Mouse (Mus musculus): ENCODE measurements around the gene Lad1. TPM values are rescaled to one million over a fixed set of nuclear protein-coding genes. Genes with fewer than 3 reads are reported as not detected.
A peak's percentile ranks its signal among the peaks of the same experiment; 100 is the strongest.

The Lad1 gene
- total and polyA plus RNA-seq, 2 experiments from 2014 or later = 0.40 to 0.81 TPM

DNA sequence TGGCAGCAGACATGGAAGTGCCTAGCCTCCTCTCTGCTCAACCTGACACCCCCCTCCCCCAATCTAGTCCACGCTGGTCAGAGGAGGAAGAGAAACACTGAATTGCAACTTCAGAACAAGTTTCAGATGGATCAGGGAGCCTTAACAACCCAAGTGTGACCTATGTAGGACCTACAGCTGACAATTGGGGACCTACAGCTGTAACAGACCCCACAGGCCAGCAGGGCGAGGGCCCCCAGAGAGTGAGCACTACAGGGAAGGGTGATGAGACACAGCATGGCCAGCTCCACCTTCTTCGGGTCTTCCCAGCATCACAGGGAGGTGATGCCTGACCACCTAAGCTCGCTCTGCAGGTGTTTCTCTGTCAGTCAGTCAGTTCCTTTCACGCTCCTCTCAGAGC, 42.7 kb downstream of the Lad1 start:
- H3K4me3 ChIP-seq (ENCODE audit: low read depth, low read length) = no peak overlapping the region
- no peaks in the 10 kb centered on the region for H3K9me3 ChIP-seq (ENCODE audit: low read length)
- no peaks in the 10 kb centered on the region for H3K36me3 ChIP-seq (ENCODE audit: insufficient read depth)
- TF ChIP-seq CTCF (IDR thresholded peaks at IDR 0.05; ENCODE audit: low read depth) = no peak
- 89% methylated on average over 5 of the region's 5 CpGs for WGBS
- H3K9ac ChIP-seq = no peak overlapping the region
- H3K4me2 ChIP-seq (ENCODE audit: low read depth) = no peak overlapping the region
- ATAC-seq (no peak), DNase-seq (no peak)
- no peak overlapping the region for H3K27ac ChIP-seq (ENCODE audit: low read depth, low read length)
- H3K27me3 ChIP-seq (ENCODE audit: insufficient read depth, low read length) = no peaks in the 10 kb centered on the region
- H3K4me1 ChIP-seq (ENCODE audit: insufficient read depth) = no peaks in the 10 kb centered on the region

DNA sequence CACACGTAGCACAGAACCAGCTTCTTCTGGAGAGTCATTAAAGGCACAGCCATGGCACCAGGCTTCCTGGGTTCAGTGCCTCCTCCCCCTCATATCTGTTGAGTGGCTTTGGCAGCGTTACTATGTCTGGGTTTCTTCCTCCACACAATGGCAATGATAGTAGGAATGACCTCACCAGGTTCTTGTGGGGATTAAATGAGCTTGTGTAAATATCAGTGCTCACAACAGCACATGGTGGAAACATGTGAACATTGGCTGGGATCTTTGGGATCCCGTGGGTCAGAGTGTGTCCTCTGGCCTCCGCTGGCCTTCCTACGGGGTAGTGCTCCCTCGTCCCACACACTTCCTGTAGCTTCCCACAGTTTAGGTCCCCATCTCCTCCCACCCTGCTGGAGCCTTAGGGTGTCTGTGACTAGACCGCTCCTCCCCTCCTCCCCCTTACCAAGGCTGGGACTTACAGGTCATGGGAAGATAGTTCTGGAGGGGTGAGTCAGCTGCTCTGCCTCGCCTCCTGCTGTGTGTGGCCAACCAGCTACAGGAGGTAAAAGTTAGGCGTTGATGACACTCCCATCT, 43.7 kb downstream of the Lad1 start:
- Histone ChIP-seq H3K4me1 (ENCODE audit: insufficient read depth) (no peaks in the 10 kb centered on the region), H3K27me3 (ENCODE audit: insufficient read depth, low read length) (no peaks in the 10 kb centered on the region), H3K27ac (ENCODE audit: low read depth, low read length) (no peak overlapping the region), H3K36me3 (ENCODE audit: insufficient read depth) (no peaks in the 10 kb centered on the region), H3K9me3 (ENCODE audit: low read length) (no peaks in the 10 kb centered on the region), H3K9ac (no peak overlapping the region), H3K4me2 (ENCODE audit: low read depth) (no peak overlapping the region), H3K4me3 (ENCODE audit: low read depth, low read length) (no peak overlapping the region)
- WGBS = 73% methylated on average over 9 of the region's 9 CpGs
- DNase-seq = no peak
- ATAC-seq = no peak
- TF ChIP-seq CTCF (IDR thresholded peaks at IDR 0.05; ENCODE audit: low read depth) = no peak

DNA sequence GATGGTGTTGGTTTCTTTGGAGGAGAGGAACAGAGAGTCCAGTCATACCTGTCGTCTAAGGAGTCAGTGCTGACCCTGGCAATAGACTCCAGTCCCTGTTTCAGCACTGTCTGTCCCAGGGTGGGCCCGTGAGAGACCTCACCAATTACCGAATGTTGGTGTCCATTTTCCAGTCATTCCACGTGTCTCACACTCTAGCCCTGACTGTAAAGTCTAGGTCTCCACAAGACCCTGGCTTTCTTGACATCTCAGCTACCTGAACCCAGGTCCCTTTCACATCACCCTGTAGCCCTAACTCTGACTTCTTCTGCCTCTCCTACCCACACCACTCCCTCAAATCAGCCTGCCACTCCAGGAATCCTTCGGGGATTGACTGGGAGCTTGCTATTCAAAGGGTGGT, 44.2 kb downstream of the Lad1 start:
- Histone ChIP-seq H3K27me3 (ENCODE audit: insufficient read depth, low read length) (no peaks in the 10 kb centered on the region), H3K27ac (ENCODE audit: low read depth, low read length) (no peak overlapping the region), H3K36me3 (ENCODE audit: insufficient read depth) (no peaks in the 10 kb centered on the region), H3K4me1 (ENCODE audit: insufficient read depth) (no peaks in the 10 kb centered on the region), H3K9me3 (ENCODE audit: low read length) (no peaks in the 10 kb centered on the region), H3K9ac (no peak overlapping the region), H3K4me2 (ENCODE audit: low read depth) (no peak overlapping the region), H3K4me3 (ENCODE audit: low read depth, low read length) (no peak overlapping the region)
- no peak for DNase-seq
- TF ChIP-seq CTCF (IDR thresholded peaks at IDR 0.05; ENCODE audit: low read depth) = no peak
- ATAC-seq = no peak
- WGBS = 81% methylated on average over 5 of the region's 5 CpGs

DNA sequence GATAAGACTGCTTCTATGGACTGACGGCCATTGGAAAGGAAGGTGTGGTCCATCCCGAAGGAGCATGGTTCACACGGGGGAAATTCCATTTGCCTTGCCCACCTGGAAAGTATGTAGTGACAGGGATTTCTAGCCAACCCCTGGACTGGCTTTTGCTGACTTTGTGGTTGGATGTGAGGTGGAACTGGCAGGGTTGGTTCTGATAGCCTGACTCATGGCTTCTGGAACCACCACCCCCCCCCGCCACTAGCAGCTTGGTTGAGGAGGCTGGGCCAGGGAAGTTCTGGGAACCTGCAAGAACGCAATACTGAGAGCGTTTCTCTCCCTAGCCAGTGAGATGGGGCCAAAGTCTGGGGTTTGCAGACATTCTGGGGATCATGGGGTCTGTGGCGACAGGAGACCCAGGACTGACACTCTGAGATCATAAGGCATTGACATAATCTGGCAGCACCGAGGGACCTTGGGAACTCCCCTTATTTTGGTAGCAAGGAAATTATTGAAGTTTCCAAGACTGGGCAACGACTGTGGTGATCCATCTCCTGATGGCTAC, 45.5 kb downstream of the Lad1 start:
- TF ChIP-seq CTCF (IDR thresholded peaks at IDR 0.05; ENCODE audit: low read depth) = no peak
- WGBS = 87% methylated on average over 9 of the region's 9 CpGs
- Histone ChIP-seq H3K9ac (no peak overlapping the region), H3K36me3 (ENCODE audit: insufficient read depth) (no peaks in the 10 kb centered on the region), H3K27me3 (ENCODE audit: insufficient read depth, low read length) (no peaks in the 10 kb centered on the region), H3K9me3 (ENCODE audit: low read length) (no peaks in the 10 kb centered on the region), H3K4me2 (ENCODE audit: low read depth) (no peak overlapping the region), H3K4me3 (ENCODE audit: low read depth, low read length) (no peak overlapping the region), H3K27ac (ENCODE audit: low read depth, low read length) (no peak overlapping the region), H3K4me1 (ENCODE audit: insufficient read depth) (no peaks in the 10 kb centered on the region)
- ATAC-seq (no peak), DNase-seq (no peak)

DNA sequence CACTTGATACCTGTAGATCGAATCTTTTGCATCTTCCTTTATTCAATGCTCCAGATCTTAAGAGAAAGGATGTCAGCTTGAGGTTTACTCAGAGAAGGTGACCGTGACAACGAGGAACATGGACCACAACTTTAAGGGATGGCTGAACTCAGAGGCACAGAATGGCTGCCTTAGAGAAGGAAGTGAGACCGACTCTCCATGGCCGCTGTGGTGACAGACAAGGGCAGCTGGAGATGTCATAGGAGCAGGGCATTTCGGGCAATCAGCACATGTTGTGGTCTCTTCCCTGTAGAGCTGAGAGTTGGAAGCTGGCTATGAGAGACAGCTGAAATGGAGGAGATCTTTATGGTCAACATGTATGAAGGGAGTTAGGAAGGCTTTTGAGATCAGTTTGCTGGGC, 46.4 kb downstream of the Lad1 start:
- Histone ChIP-seq H3K4me3 (ENCODE audit: low read depth, low read length) (no peak overlapping the region), H3K27ac (ENCODE audit: low read depth, low read length) (no peak overlapping the region), H3K4me1 (ENCODE audit: insufficient read depth) (no peaks in the 10 kb centered on the region), H3K36me3 (ENCODE audit: insufficient read depth) (no peaks in the 10 kb centered on the region), H3K9me3 (ENCODE audit: low read length) (no peaks in the 10 kb centered on the region), H3K4me2 (ENCODE audit: low read depth) (no peak overlapping the region), H3K27me3 (ENCODE audit: insufficient read depth, low read length) (no peaks in the 10 kb centered on the region), H3K9ac (no peak overlapping the region)
- TF ChIP-seq CTCF (IDR thresholded peaks at IDR 0.05; ENCODE audit: low read depth) = no peak
- no peak for DNase-seq
- WGBS = 88% methylated on average over 6 of the region's 6 CpGs
- no peak for ATAC-seq

DNA sequence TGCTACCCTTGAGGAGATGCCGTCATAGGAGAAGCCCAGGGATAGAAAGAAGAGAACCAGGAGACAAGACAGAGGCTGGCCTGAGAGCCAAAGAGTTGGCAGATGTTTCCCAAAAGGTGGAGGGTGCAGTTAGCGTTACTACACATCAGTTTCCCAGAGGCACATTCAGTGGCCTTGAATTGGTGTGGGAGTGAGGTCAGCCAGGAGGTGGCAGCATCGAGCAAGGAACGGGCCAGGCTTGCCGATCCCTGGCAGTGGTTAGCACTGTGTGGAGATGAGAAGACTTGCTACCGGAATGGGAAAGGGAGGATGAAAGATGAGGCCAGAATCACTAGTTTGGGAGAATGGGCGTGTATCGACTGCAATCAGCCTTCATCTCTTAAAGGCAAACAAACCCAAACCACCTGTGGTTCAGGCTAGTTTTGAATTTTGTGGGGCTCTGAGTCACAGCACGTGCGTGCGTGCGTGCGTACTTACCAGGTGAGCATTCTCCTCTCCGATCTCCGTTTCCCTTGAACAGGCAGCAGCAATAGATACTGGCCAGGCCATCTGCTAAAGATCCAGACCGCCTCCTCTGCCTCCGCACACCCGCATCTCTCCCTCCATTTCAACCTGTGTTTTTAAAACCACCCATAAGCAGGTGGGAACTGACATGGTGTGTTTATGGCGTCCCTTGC, 47.3 kb downstream of the Lad1 start:
- H3K36me3 ChIP-seq (ENCODE audit: insufficient read depth) = no peaks in the 10 kb centered on the region
- ATAC-seq = peak; percentile 91
- DNase-seq = peak; percentile 86
- H3K27ac ChIP-seq (ENCODE audit: low read depth, low read length) = no peak overlapping the region
- H3K4me2 ChIP-seq (ENCODE audit: low read depth) = no peak overlapping the region
- no peaks in the 10 kb centered on the region for H3K4me1 ChIP-seq (ENCODE audit: insufficient read depth)
- no peak overlapping the region for H3K9ac ChIP-seq
- 51% methylated on average over 19 of the region's 19 CpGs for WGBS
- H3K9me3 ChIP-seq (ENCODE audit: low read length) = no peaks in the 10 kb centered on the region
- TF ChIP-seq CTCF (IDR thresholded peaks at IDR 0.05; ENCODE audit: low read depth) = peak; percentile 96
- H3K27me3 ChIP-seq (ENCODE audit: insufficient read depth, low read length) = no peaks in the 10 kb centered on the region
- H3K4me3 ChIP-seq (ENCODE audit: low read depth, low read length) = no peak overlapping the region

DNA sequence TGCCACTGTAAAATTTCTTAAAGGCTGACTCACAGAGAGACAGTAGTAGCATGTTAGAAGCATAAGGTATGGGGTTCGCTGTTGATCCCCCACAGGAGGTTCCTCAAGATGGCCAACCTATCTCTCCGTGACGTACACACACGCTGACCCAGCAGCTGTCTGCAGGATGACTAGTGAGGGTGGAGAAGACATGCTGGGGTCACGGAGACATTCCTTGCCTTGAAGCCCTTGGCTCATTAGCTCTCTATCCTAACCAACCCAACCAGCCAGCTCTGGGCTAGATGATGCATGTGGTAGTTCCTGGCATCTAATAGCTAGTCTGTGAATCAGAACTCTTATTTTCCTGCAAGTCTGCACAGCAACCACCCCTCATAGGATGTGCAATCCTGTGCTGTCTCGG, 50.2 kb downstream of the Lad1 start:
- H3K27ac ChIP-seq (ENCODE audit: low read depth, low read length) = no peak overlapping the region
- no peak overlapping the region for H3K4me3 ChIP-seq (ENCODE audit: low read depth, low read length)
- H3K4me2 ChIP-seq (ENCODE audit: low read depth) = no peak overlapping the region
- ATAC-seq = no peak
- no peaks in the 10 kb centered on the region for H3K36me3 ChIP-seq (ENCODE audit: insufficient read depth)
- no peaks in the 10 kb centered on the region for H3K4me1 ChIP-seq (ENCODE audit: insufficient read depth)
- H3K27me3 ChIP-seq (ENCODE audit: insufficient read depth, low read length) = no peaks in the 10 kb centered on the region
- WGBS = 94% methylated on average over 6 of the region's 6 CpGs
- DNase-seq = no peak
- TF ChIP-seq CTCF (IDR thresholded peaks at IDR 0.05; ENCODE audit: low read depth) = no peak
- H3K9ac ChIP-seq = no peak overlapping the region
- no peaks in the 10 kb centered on the region for H3K9me3 ChIP-seq (ENCODE audit: low read length)

All from forebrain, postnatal 0 days (tissue).